Mouse (Mus musculus) leukemia stem cell, adult 10-12 weeks (primary cell): ENCODE results near the gene P2ry4. TPM values are rescaled to one million over a fixed set of nuclear protein-coding genes. Genes with fewer than 3 reads are reported as not detected.

Experiments used
- polyA plus RNA-seq: library from polyadenylated mRNA; stranded (reverse); fragments of >175 nt; gene quantifications from 2 replicates; pipeline ENCODE4 v1.2.3, GENCODE M21; 2012; ENCODE audit warnings: low replicate concordance

Gene P2ry4
- polyA plus RNA-seq = not detected in 2 replicates

GRCm38 (mm10) chrX:100594791-100595190, at the start of gene P2ry4:
Gene P2ry4, minus strand, starts transcription at chrX:100594869.

GRCm38 (mm10) chrX:100625802-100626793, 31.4 kb upstream of the P2ry4 start, which contains the start of gene Pdzd11:
Gene Pdzd11, minus strand, starts transcription at chrX:100626568.

GRCm38 (mm10) chrX:100625546-100625801, 30.8 kb upstream of the P2ry4 start, which contains the start of gene Kif4:
Gene Kif4, plus strand, starts transcription at chrX:100625737.

GRCm38 (mm10) chrX:100605314-100605713, 10.6 kb upstream of the P2ry4 start, which contains the start of gene Arr3:
Gene Arr3, plus strand, starts transcription at chrX:100605497.

GRCm38 (mm10) chrX:100571951-100572350, 22.7 kb downstream of the P2ry4 start, which contains the start of gene Awat1:
Gene Awat1, plus strand, starts transcription at chrX:100572251.

Other genes starting within 250 kb of the P2ry4 start
- gene Otud6a, start 165.9 kb downstream of the P2ry4 start, polyA plus RNA-seq = not detected in 2 replicates
- gene Awat2, start 152.2 kb downstream of the P2ry4 start, polyA plus RNA-seq = not detected in 2 replicates
- gene Igbp1, start 100.6 kb downstream of the P2ry4 start, polyA plus RNA-seq = 8.0 and 11.4 TPM in 2 replicates
- not detected in 2 replicates for gene Dgat2l6, start 70.0 kb downstream of the P2ry4 start, polyA plus RNA-seq
- gene Awat1, start 22.6 kb downstream of the P2ry4 start, polyA plus RNA-seq = not detected in 2 replicates
- not detected in 2 replicates for gene Arr3, start 10.6 kb upstream of the P2ry4 start, polyA plus RNA-seq
- gene Kif4, start 30.9 kb upstream of the P2ry4 start, polyA plus RNA-seq = 1.9 and 4.6 TPM in 2 replicates
- 1.5 and 10.4 TPM in 2 replicates for gene Pdzd11, start 31.7 kb upstream of the P2ry4 start, polyA plus RNA-seq
- gene Gdpd2, start 135.0 kb upstream of the P2ry4 start, polyA plus RNA-seq = 0.32 and 1.5 TPM in 2 replicates
- 0.10 and 0.28 TPM in 2 replicates for gene Dlg3, start 172.9 kb upstream of the P2ry4 start, polyA plus RNA-seq